Mouse (Mus musculus): ENCODE data around the gene Olfr1086. TPM values are rescaled to one million over a fixed set of nuclear protein-coding genes. Genes with fewer than 3 reads are reported as not detected.

Olfr1086 gene
- polyA plus RNA-seq (2014; fragmentation: Illumina TruSeq; extraction: RNeasy Lipid Tissue Mini Kit (QIAGEN cat#74804); ENCODE audit: low read depth, low replicate concordance): not detected

GRCm38 (mm10) chr2:86679992-86680391 is at the start of gene Olfr1086:
Olfr1086 (minus strand) TSS chr2:86680092.

GRCm38 (mm10) chr2:86698295-86698694 is 18.4 kb upstream of the Olfr1086 start, which contains the start of gene Olfr1087:
Olfr1087 (minus strand) TSS chr2:86698395.

GRCm38 (mm10) chr2:86661919-86662318 is 18.0 kb downstream of the Olfr1086 start, which contains the start of gene Olfr1085:
Olfr1085 (minus strand) TSS chr2:86662019.

GRCm38 (mm10) chr2:86639625-86640024 is 40.3 kb downstream of the Olfr1086 start, which contains the start of gene Olfr1084:
Olfr1084 (minus strand) TSS chr2:86639725.

Other genes with a start within 250 kb of the Olfr1086 start
- gene Olfr1065, start 229.5 kb downstream of the Olfr1086 start, polyA plus RNA-seq (2014; fragmentation: Illumina TruSeq; extraction: RNeasy Lipid Tissue Mini Kit (QIAGEN cat#74804); ENCODE audit: low read depth, low replicate concordance): not detected
- gene Olfr1066, start 223.8 kb downstream of the Olfr1086 start, polyA plus RNA-seq (2014; fragmentation: Illumina TruSeq; extraction: RNeasy Lipid Tissue Mini Kit (QIAGEN cat#74804); ENCODE audit: low read depth, low replicate concordance): not detected
- gene Olfr228, start 192.7 kb downstream of the Olfr1086 start, polyA plus RNA-seq (2014; fragmentation: Illumina TruSeq; extraction: RNeasy Lipid Tissue Mini Kit (QIAGEN cat#74804); ENCODE audit: low read depth, low replicate concordance): not detected
- gene Olfr1076, start 171.6 kb downstream of the Olfr1086 start, polyA plus RNA-seq (2014; fragmentation: Illumina TruSeq; extraction: RNeasy Lipid Tissue Mini Kit (QIAGEN cat#74804); ENCODE audit: low read depth, low replicate concordance): not detected
- gene Olfr1079, start 137.6 kb downstream of the Olfr1086 start, polyA plus RNA-seq (2014; fragmentation: Illumina TruSeq; extraction: RNeasy Lipid Tissue Mini Kit (QIAGEN cat#74804); ENCODE audit: low read depth, low replicate concordance): not detected
- gene Olfr1080, start 121.9 kb downstream of the Olfr1086 start, polyA plus RNA-seq (2014; fragmentation: Illumina TruSeq; extraction: RNeasy Lipid Tissue Mini Kit (QIAGEN cat#74804); ENCODE audit: low read depth, low replicate concordance): not detected
- gene Olfr1082, start 81.1 kb downstream of the Olfr1086 start, polyA plus RNA-seq (2014; fragmentation: Illumina TruSeq; extraction: RNeasy Lipid Tissue Mini Kit (QIAGEN cat#74804); ENCODE audit: low read depth, low replicate concordance): not detected
- not detected for gene Olfr1084, start 40.4 kb downstream of the Olfr1086 start, polyA plus RNA-seq (2014; fragmentation: Illumina TruSeq; extraction: RNeasy Lipid Tissue Mini Kit (QIAGEN cat#74804); ENCODE audit: low read depth, low replicate concordance)
- not detected for gene Olfr1085, start 18.1 kb downstream of the Olfr1086 start, polyA plus RNA-seq (2014; fragmentation: Illumina TruSeq; extraction: RNeasy Lipid Tissue Mini Kit (QIAGEN cat#74804); ENCODE audit: low read depth, low replicate concordance)
- gene Olfr1087, start 18.3 kb upstream of the Olfr1086 start, polyA plus RNA-seq (2014; fragmentation: Illumina TruSeq; extraction: RNeasy Lipid Tissue Mini Kit (QIAGEN cat#74804); ENCODE audit: low read depth, low replicate concordance): not detected
- gene Olfr1089, start 53.6 kb upstream of the Olfr1086 start, polyA plus RNA-seq (2014; fragmentation: Illumina TruSeq; extraction: RNeasy Lipid Tissue Mini Kit (QIAGEN cat#74804); ENCODE audit: low read depth, low replicate concordance): not detected
- not detected for gene Olfr1090, start 78.9 kb upstream of the Olfr1086 start, polyA plus RNA-seq (2014; fragmentation: Illumina TruSeq; extraction: RNeasy Lipid Tissue Mini Kit (QIAGEN cat#74804); ENCODE audit: low read depth, low replicate concordance)
- gene Olfr1093, start 102.4 kb upstream of the Olfr1086 start, polyA plus RNA-seq (2014; fragmentation: Illumina TruSeq; extraction: RNeasy Lipid Tissue Mini Kit (QIAGEN cat#74804); ENCODE audit: low read depth, low replicate concordance): not detected
- gene Olfr141, start 129.9 kb upstream of the Olfr1086 start, polyA plus RNA-seq (2014; fragmentation: Illumina TruSeq; extraction: RNeasy Lipid Tissue Mini Kit (QIAGEN cat#74804); ENCODE audit: low read depth, low replicate concordance): not detected
- gene Olfr1094, start 144.6 kb upstream of the Olfr1086 start, polyA plus RNA-seq (2014; fragmentation: Illumina TruSeq; extraction: RNeasy Lipid Tissue Mini Kit (QIAGEN cat#74804); ENCODE audit: low read depth, low replicate concordance): not detected
- gene Olfr1095, start 171.6 kb upstream of the Olfr1086 start, polyA plus RNA-seq (2014; fragmentation: Illumina TruSeq; extraction: RNeasy Lipid Tissue Mini Kit (QIAGEN cat#74804); ENCODE audit: low read depth, low replicate concordance): not detected
- not detected for gene Gm13723, start 194.7 kb upstream of the Olfr1086 start, polyA plus RNA-seq (2014; fragmentation: Illumina TruSeq; extraction: RNeasy Lipid Tissue Mini Kit (QIAGEN cat#74804); ENCODE audit: low read depth, low replicate concordance)
- not detected for gene Olfr1097, start 212.1 kb upstream of the Olfr1086 start, polyA plus RNA-seq (2014; fragmentation: Illumina TruSeq; extraction: RNeasy Lipid Tissue Mini Kit (QIAGEN cat#74804); ENCODE audit: low read depth, low replicate concordance)
- gene Olfr1098, start 244.5 kb upstream of the Olfr1086 start, polyA plus RNA-seq (2014; fragmentation: Illumina TruSeq; extraction: RNeasy Lipid Tissue Mini Kit (QIAGEN cat#74804); ENCODE audit: low read depth, low replicate concordance): not detected

Measured in kidney, adult 10 weeks (tissue).